Mouse (Mus musculus) Muller cell, postnatal 12 days (primary cell): Measurements from ENCODE around the gene Apbb2.

Experiments used
- DNase-seq: peaks from one replicate; pipeline ENCODE4 v3.0.0-alpha.2; 2015; ENCODE audit errors: inconsistent ontology term

Gene Apbb2

DNA sequence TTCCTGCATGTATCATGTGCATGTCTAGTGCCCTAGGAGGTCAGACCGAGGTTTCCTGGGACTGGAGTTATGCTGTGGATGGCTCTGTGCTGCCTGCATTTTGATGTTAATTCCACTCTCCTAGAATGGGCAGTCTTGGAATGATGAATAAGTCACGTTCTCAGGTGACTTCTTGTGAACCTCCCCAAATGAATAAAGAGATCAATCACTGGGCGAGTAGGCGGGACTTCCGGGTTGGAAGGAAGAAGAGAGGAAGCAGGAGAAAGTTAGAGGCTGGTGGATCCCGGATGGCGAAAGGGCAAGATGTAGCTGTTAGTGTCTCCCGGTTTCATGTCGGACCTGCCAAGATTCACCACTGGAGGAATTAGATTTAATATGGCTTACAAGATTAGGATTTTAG lies 276.3 kb downstream of the Apbb2 start:
- DNase-seq = no peak

DNA sequence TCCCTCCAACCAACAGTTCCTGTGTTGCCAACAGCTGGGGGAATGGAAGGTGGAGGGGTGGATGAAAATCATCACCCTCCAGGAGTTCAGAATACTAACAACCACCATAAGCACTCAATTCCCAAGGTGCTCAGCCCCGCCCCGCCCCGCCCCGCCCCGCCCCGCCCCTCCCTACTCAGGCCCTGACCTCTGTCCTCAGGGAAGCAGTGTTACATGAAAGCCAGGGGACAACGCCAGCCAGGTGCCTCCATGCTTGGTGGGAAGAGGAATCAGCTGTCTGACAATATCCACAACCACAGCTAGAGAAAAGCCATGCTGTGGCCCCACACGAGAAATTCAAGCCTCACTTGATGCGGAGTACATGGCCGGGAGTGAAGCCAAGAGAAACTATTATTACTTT lies 276.7 kb downstream of the Apbb2 start:
- no peak for DNase-seq

- DNase-seq = no peak
These were observed 278.1 kb downstream of the Apbb2 start for GRCm38 (mm10) chr5:66340356-66341102.

DNA sequence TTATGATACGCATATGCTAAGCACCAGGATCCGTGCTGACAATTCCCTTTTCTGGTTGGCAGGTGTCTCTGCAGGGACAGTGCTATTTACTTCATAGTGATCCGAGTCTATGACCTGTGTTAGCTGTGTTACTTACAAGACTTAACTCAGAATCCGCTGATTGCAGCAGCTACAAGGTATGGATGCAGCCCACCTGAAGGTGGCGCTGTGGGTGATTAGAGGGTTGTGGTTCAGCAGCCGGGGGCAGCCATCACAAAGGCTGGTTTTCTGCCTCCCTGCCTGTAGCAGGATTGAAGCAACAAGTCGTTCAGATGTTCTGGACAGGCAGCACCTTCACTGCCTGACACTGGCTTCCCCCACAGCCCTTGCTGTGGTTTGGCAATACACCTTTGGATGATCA lies 280.0 kb downstream of the Apbb2 start:
- peak; percentile 11 for DNase-seq

- DNase-seq = peak; percentile 77
These were observed 280.6 kb downstream of the Apbb2 start for GRCm38 (mm10) chr5:66337969-66338345.

GRCm38 (mm10) chr5:66337025-66337968 lies 281.3 kb downstream of the Apbb2 start:
- DNase-seq = peak; percentile 78

DNA sequence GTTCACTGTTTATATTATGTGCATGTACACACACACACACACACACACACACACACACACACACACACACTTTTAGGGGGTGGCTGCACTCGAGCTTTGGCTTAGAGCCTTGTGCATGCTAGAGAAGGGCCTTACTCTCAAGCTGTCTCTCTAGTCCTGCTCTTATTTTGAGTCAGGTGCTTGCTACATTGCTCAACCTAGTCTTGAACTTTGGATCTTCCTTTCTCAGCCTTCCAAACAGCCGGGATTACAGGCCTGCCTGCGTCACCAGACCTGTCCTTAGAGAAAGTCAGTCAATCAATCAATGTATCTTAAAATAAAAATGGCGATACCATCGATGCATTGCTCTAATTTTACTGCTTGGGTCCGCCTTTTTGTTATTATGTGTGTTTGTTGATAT lies 287.8 kb downstream of the Apbb2 start:
- no peak for DNase-seq

DNA sequence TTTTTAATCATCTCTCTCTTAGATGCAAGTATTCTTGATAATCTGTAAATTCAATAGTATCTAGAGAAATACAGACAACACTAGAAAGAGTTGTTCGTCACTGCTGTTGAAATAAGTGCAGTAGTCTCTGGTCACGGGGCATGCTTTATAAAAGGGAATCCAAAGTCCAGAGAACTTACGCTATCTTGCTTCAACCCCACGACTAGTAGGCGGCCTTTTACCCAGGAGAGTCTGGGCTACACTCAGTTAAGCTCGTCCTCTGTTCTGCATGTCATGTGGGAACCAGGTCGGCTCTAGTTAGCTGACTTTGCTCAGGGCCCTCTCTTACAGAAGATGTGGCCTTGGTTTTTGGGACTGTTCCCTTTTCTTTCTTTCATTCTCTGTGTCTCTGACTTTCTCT lies 289.8 kb downstream of the Apbb2 start:
- no peak for DNase-seq

GRCm38 (mm10) chr5:66327949-66328726 lies 290.4 kb downstream of the Apbb2 start:
- peak; percentile 15 for DNase-seq

- no peak for DNase-seq
These were observed 292.2 kb downstream of the Apbb2 start for GRCm38 (mm10) chr5:66326395-66326794.

DNA sequence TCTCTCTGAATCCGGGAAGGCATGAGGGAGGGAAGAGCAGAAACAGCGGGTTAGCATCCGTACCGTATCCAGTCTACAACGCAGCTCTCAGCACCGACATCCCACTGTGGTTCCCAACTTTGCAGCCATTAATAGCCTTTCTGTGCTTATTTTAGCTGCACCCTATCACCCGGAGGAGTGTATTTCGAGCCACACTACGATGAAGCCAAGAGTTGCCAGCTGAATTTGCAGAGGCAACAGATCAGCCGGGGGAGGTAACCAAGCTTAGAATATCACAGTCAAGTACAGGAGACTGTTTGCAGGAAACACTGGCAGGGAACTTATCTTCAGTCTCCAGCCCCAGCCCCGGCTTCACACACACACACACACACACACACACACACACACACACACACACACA lies 295.0 kb downstream of the Apbb2 start:
- DNase-seq = no peak

DNA sequence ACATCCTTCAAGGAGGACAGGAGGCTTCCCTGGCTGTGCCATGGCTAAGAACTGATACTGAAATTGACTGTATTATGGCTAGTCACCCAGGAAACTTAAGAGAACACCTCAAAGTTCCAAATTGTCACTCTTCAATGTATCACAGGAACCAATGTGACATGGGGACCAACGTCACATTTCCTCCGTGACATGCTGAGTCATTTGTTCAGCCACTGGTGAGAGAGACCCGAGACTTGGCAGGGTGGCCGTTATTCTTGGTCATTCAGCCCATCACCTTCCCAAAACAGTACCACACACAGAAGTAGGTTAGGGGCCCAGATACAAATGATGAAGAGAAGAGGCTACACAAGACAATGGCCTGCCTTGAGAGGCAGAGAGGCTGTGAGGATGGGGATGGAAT lies 295.5 kb downstream of the Apbb2 start:
- DNase-seq = no peak

GRCm38 (mm10) chr5:66319827-66320404 lies 298.7 kb downstream of the Apbb2 start:
- DNase-seq = no peak

GRCm38 (mm10) chr5:66319341-66319740 lies 299.2 kb downstream of the Apbb2 start:
- DNase-seq = no peak

DNA sequence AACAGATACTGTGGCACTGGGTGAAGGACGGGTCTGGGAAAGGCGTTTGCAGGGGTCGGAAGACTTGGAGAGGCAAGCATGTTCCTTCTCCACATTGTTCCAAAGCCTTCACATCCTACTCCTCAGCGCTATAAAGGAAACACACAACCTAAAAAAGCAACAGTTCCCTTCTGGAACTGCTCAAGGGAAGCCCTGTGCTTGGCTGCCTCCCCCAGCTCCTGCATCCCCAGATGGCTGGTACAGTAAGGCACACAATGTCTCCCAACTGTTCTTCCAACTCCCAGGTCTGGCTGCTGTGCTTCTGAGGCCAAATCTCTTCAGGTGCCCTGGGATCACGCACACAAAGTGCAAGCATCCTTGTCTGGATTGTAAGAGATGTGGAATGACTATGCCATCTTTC lies 302.8 kb downstream of the Apbb2 start:
- no peak for DNase-seq

DNA sequence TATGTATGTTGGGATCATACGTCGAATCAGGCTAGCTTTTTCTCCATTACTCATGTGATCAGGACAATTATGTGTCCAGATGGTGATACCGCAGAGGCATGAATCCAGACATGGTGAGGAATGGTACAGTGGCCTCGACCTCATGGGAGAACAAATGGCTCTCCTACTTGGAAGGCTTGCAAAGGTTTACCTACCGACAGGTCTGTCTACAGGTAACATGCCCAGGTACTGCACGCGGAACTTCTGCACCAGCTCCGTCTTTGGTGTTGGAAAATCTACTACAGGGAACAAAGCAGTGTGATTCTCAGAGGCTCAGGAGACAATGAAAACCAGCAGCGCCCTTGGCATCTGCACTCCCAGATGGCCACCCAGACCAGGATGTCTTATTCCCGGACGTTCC lies 307.8 kb downstream of the Apbb2 start:
- no peak for DNase-seq

GRCm38 (mm10) chr5:66310328-66310727 lies 308.3 kb downstream of the Apbb2 start:
- no peak for DNase-seq

DNA sequence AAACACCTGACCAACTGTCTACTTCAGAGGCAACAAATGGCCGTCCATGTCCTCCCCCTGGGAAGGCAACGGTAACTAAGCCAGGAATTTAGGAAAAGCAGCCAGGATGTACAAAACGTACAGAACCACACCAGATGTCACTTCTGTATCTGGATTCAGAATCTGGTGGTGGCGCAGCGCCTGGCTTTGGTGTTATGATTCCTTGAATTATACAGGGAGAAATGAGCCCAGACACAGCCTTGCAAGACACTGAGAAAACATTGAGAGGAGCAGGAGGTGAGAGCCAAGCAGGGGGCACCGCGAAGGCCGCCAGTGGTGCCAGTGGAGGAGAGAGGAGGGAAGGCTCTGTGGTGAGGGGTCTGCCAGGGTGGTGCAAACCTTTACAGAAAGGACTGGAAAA lies 313.1 kb downstream of the Apbb2 start:
- DNase-seq = no peak

DNA sequence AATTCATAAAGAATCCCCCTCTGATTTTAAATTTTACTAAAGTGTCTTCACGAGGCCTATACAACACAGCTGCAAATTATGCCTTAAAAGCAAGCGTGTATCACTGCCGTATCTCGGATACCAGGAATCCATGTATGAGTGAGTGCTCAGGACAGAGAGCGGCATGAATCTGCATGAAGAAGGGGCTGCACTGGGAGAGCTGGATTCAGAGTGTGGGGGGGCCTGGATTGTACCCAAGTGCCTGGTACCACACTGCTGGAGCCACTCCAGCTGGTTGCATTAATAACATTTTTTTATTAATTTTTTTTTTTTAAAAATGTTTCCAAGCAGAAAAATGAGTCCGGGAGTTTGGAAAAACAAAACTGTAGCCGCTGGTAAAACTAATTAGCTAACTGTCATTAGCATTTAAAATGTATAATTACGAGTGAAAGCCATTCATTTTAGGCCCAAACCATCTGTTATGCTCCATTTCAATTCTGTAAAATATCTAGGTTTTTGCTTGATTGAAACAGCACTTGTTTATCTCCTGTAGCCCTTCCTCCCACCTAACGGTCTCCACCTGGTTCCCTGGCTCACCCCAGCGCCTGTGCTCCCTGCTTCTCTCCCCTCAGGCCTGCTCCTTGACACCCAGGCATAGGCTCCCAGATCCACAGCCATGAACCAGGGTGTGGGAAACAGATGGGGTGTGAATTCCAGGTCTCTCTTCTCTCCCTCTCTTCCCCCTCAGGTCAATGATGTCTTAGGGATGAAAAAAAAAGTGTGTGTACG lies 314.1 kb downstream of the Apbb2 start:
- DNase-seq = no peak

DNA sequence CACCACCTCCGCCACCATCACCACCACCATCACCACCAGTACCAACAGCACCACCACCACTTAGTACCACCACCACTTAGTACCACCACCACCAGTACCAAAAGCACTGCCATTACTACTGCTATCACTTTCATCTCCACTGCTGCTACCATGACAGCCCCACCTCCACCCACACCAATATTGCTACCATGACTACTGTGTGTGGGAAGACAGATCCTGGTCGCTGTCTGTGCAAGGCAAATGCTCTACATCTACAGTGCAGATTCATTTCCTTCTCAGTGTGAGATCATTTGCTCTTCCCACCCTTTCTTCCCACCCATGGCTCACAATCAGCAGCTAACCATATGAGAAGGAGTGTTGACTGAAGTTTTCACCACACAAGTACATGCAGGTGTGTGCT lies 315.7 kb downstream of the Apbb2 start:
- DNase-seq = no peak
